Mouse (Mus musculus): ENCODE data around the gene Inpp5a.

Gene Inpp5a

DNA sequence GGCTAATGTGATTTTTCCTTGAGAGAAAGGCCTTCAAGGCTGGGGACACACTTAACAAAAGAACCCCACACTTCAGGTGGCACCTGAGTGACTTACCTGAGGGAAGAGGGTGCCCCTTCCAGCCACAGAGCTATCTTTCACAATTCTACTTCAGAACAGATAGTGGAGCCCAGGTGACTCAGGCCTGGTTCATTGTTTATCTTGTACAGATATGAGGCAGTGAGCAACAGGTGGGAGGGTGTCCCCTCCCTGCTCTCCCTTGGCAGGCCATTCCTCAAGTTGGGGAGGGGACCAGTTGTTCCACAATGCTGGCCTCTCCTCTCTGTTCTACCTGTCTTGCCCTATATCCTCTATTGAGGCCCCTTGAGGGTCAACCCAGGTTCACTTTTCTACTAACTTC lies 17.5 kb upstream of the Inpp5a start:
- no peak for DNase-seq

DNA sequence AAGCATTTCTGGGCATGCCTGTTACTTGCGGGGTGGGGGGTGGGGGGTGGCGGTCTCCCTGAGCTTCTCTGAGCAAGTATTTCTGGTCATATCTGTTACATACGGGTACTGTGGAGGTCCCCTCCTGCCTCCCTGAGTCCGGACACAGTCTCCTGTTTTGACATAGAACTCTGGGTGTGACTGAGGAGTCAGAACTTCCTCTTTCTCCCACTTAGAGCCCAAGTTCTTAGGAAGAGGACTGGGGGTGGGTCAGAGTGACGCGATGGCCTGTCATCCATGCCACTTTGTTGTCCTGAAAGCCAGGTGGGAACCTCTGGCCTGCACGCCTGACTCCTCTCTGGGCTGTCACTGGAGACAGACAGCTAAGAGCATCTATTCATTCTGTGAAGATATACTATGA lies 11.5 kb upstream of the Inpp5a start:
- DNase-seq = no peak

DNA sequence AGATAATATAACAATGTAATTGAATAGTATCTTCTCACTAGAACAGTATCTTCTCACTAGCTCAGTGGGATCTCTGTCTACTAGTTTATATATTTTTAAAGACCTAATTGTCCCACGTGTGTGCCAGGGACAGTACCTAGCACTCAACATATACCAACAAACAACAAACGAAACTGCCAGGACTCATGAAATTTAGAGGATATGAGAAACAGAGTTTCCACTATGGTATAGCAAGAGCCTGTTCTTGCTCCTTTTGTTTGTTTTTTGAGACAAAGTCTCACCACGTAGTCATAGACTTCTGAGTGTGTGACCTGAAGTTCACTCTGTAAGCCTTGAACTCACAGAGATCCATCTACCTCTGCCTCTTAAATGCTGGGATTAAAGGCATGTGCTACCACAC lies 10.6 kb upstream of the Inpp5a start:
- no peak for DNase-seq

DNA sequence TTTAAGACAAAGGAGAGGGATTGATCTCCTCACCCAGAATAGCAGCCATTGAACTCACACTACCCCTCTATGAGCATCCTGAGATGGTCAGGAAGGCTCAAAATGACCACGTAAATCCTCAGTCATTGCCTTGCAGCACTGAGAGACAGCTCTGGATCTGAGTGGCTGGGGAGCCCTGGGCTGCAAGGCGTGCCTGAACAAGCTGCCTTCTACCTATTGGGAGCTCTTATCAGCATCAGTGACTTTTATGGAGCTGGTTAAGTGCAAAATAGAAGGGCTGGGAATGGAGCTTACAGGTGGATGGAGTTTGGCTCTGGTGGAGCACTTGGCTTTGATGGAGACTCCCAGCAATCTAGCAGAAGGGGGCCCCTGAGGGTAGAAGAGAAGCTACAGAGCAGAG lies 9.2 kb upstream of the Inpp5a start:
- DNase-seq = no peak

DNA sequence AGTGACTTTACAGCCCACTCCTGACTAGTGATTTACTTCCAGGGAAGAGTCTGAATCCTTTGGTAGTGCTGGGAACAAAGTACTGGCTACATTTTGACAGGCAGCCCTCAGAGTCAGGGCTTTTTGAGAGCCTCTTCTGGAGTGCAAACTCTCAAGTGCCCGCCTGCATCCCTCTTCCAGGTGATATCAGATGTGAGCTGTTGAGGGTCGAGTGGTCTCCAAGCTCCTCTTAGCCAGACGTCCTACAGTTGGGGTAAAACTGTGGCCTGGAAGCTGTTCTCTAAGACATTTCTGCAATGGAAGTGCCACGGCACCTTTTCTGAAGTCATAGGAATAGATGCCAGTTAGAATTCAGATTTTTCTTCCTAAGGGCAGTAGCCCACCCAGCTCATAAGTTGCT lies 8.7 kb upstream of the Inpp5a start:
- no peak for DNase-seq

DNA sequence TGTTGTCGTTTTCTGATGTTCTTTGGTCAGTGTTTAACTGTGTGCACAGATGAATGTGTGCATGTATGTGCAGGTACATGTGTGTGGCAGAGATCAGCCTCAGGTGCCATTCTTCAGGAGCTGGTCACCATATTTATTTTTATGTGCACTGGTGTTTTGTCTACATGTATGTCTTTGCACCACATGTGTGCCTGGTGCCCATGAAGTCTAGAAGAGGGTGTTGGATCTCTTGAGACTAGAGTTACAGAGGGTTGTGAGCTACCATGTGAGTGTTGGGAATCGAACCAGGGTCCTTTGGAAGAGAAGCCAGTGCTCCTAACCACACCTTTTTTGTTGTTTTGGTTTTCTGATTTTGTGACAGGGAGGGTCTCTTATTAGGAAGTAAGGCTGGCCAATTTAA lies 7.0 kb upstream of the Inpp5a start:
- no peak for DNase-seq

DNA sequence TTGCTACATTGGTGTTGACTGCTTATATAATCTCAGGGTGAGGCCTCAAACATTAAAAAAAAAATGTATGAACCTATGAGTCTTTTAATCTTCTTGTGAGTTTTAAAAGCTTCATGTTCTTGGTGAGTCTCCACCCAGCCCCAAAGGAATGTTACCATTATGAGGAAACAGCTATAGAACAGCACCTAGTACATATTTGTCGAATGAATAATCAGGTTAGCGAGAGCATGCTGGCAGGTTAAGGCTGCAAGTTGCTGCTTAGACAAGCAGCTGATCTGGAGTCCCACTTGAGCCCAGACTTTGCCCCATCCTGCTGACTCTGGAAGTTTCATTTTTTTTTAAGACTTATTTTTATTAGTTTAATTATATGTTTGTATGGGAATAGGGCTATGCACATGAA lies 6.1 kb upstream of the Inpp5a start:
- DNase-seq = no peak

DNA sequence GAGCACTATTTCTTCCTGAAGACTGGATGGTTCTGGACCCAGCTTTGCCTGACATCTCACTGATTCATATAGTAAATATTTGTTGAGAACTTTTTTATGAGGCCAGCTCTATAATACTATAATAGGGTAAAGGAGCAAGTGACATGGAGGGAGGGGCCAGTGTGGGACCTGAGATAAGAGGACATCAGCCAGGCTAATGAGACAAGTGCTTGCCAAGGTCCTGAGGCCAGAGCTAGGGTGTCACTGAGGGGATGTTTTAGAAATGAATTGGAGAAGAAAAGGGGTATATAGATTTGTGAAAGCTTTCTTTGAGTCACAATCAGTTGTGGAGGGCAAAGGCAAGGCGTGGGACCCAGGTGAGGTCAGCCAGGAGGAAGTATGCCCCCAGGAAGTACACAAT lies 4.4 kb upstream of the Inpp5a start:
- DNase-seq = no peak

DNA sequence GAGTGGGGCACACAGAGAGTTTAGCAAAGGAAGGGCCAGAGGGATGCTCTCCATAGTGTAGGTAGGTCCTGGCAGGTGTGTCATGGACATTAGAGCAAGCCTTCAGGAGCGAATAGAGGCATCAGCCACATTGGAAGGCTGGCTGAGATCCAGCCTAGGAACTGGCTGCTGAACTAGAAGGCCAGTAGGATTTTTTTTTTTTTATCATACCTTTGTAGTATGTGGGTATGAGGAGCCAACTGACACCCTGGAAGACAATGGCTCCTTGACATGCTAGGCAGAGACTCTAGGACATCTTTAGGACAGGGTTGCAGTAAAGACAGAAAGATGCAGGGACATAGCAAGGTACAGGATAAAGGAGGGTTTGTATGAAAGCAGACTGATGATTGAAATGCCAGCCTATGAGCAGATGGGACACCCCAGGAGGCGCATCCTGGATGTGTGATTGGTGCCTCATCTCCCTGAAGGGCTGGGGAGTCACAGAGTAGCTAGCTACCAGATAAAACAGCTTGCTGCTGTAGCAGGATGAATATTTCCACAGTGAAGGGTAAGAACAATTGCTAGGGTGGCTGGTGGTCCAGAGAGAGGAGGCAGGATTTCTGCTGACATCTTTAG lies 3.9 kb upstream of the Inpp5a start:
- DNase-seq = no peak

DNA sequence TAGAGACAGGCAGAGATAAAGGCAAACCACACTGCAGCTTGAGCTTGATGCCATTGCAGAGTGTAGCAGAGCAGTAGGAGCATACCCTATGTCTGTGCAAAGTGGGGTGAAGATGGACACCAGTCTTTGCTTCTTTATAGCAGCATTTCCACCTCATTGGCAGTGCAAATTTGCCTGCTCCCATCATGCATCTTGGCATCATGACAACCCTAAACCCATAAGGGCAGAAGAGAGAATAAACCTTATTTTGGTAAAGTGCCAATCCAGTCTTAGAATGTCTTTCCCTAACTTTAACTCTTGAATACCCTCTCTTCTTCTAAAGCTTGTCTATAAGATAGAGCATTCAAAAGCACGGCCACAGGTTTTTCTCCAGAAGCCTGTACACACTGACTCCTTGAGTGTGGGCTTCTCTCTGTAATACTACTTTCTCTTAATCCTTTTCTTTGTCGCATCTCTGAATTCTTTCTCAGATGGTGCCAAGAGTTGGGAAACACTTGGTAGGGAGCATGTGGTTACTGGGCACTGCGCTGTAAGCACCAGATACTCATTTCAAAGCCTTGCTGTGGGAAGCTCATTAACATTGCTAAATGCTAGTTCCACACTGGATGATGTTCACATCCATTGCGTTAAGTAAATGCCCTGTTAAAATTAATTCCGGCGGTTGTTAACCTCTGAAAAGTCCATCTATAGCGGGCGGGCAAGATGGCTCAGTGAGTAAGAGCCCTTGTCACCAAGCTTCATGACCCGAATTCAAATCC lies 1.8 kb upstream of the Inpp5a start:
- no peak for DNase-seq

DNA sequence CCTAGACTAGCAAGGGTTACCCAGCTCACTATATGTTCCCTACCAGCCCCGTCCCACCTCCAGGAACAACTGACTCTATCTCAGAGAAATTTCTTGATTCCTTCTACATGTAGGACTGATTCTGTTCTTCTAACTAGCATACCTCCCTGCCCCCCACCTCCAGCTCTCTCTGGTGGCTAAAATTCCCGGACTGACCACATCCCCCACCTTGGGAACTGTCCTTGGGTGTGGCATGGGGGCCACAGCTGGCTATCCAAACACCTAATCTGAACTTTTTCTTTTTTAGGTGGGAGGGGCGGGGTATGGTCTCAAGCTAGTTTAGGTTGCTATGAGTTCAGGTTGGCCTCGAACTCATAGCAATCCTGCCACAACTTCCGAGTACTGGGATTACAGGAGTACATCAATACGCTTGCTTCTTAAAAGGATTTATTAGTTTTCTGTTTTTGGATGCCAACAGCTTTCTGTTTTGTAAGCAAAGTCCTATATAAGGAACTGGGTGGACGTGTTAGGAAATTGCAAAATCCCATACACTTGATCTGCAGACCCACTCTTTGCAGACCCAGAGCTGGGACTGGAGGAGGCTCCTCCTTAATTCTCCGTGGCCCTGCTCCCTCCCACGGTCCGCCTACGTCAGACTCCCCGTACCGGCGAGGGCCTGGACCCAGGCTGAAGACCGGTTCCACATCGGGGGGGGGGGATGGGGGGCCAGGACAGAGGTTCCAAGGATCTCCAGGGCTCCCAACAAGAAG lies 814 bp upstream of the Inpp5a start:
- no peak for DNase-seq

DNA sequence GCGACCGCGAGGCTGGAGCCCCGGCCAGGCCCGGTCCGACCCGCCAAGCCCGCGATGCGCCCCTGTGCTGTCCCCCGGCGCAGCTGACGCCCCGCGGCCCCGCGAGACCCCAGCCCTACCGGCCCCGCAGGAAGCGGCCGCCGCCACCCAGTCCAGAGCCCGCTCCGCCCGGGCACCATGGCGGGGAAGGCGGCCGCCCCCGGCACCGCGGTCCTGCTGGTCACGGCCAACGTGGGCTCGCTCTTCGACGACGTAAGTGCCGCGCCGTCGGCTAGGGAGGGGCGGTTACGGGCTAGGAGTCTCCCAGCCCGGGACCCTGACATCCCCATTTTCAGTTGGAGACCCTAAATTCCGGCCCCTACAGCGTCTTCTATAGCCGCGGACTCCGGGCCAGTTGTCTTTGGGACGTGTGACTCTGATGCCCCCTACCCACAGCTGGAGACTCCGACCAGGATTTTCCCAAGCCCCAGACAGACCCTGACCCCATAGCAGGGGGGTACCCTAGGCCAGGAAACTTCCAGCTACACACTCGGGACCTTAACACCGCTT lies 378 bp downstream of the Inpp5a start:
- DNase-seq = peak in 1 of 2 experiments; percentile 36

DNA sequence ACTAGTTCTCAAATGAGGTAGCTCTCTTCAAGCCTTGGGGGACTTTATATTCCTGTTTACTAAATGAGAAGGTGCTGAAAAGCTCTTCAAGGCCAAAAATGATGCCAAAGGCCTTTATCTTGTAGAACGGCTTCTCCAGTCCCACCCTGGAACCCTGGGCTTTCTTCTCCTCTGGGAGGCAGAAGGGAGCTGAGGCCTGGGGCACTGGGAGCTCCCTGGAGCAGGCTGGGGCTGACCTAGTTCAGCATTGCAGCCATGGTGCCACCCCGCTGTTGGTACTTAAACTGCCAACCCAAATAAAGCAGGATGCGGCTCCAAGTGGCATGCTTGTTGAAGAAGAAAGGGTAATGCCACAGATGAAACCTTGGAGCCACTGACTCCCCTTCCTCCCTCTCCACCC lies 1.5 kb downstream of the Inpp5a start:
- DNase-seq = peak; percentile 46 to 57

DNA sequence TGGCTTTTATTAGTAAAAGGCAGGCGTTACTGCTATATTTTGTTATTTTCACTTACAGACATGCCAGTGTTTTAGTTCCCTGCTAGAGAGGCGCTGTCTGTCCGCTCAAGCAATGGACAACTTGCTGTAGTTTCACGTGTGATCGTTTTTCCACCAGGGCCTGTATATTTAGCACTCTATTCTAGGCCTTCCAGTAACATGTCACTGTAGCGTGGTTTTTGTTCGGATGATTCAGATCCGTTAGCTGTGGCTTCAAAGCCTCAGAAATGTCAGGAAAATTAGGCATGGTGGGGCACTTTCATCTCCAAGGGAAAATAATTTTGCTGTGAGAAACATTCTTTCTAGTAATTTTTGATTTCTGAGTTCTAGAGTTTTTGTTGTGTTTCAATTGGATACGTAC lies 2.0 kb downstream of the Inpp5a start:
- no peak for DNase-seq

DNA sequence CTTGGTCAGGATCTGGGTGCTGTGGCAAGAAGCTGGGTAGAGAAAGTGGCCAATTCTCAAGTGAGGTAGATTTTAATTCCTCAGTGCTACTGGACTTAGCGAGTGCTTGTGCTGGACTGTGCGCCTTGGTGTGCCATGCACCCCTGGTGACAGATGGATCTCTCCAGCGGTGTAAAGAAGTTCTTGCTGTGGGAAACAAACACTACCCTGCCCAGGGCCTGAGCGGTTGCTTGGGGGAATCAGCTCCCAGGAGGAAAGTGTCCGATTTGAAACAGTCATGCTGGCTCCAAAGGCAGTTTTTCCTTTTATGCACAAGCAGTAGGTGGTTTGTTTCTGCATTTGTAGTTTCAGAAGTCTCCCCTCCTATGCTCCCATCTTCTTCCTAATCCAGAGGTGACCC lies 2.8 kb downstream of the Inpp5a start:
- DNase-seq = no peak

DNA sequence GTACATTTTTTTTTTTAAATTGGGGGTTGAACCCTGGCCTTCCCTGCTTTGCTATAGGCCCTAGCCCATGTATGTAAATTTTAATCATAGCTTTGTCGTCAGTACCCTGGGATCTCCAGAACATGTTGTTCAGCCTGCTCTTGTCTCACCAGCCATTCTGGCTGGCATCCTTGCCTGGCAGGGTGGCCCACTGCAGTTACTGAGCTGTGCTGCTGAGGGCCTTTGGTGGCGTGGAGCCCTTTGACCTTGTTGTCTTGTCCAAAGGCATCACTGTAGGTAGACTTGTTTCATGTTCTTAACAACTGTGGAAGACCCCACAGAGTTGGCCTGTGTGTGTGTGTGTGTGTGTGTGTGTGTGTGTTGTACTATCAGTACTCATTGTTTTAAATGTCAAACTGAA lies 3.2 kb downstream of the Inpp5a start:
- no peak for DNase-seq

DNA sequence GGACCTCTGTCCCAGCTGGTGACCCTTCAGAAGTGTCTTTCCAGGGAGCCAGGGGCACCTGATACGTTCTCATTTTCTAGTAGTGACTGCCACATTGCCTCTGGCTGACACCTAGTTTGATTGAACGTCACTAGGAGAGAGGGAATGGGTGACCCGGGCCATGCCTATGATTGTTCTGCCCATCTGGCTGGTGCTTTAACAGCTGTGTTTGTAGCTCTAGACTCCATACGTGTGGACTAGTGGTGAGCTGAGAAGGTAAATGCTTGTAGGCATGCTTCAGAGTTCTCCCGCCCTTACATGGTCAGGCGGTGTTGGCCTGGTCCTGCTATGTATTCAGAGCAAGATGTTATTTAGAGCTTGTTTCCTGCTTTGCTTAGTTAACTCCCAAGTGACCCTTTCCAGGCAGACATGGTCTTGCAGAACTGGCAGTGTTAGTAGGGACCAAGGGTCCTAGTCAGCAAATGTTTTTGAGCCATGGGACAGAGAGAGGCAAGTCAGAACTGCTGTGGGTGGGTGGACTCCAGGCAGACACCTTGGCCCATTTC lies 3.9 kb downstream of the Inpp5a start:
- DNase-seq = no peak

DNA sequence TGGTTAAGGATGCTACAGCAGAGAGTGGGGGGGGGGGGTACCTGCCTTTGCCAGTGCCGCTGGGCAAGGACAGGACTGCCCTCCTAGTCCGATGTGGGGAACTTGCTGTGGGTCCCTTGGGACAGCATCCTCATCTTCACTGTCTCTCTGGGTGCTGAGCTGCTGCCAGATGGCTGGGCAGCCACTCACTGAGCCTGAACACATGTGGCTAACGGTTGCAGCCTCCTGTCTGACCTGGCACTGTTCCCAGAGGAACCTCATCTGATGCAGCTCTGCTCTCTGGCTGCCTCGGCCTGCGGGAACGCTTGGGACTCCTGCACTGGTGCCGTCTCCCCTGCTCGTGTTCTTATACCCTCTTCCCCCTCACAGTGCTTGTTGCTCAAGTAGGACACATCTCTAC lies 8.6 kb downstream of the Inpp5a start:
- DNase-seq = peak; percentile 48 to 51

DNA sequence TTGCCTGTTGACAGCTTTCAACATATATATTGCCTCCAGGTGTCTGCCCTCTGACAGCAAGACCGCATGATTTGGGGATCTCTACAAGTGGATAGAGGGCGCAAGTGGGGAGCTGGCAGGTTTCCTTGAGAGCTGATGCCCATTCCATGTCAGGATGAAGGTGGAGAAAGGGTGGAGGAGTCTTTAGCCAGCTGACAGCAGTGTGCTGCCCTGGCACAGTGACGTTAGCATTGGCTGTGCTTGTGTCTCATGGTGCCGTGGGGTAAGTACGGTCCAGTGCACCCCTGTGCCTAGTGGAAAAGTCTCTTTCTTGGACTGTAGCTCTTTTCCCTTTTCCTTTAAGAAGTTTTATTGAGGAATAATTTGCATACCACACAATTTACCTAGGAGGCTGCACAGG lies 9.2 kb downstream of the Inpp5a start:
- no peak for DNase-seq

DNA sequence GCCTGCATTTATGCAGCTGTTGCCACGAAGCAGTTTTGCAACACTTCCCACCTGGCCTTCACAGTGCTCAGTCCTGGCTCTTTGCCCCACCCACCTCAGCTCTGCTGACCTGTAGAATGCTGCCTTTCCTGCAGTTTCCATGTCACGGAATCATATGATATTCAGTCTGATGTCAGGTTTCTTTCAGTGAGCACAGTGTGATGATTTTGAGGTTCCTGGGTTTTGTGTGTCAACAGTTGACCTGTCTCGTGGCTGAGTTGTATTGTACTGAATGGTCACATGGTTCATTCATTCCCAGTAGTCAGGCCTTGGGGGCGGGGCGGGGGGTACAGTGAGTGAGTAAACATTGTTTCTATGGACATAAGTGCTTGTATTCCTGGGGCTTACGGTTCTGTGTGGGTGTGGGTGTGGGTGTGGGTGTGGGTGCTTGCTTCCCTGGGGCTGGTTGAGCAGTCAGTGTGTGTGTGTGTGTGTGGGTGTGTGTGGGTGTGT lies 9.7 kb downstream of the Inpp5a start:
- peak; percentile 63 to 78 for DNase-seq

DNA sequence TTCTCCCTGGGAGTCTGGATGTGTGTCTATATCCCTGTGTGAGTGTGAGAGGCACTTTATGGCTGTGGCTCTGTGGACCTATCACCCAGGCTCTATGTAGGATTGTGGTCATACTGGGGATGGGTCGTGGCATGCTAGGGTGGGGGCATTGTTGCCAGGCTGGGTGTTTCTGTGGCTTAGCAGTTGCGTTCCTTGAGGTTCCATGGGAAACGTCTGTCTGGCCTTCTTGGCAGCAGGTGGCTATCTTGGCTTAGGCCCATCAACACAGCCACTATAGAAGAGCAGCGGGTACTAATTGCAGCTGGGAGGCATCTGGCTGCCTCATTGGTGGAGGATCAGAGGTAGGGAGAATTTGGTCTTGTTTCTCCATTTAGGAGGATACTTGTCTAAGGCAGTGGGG lies 10.7 kb downstream of the Inpp5a start:
- DNase-seq = no peak

DNA sequence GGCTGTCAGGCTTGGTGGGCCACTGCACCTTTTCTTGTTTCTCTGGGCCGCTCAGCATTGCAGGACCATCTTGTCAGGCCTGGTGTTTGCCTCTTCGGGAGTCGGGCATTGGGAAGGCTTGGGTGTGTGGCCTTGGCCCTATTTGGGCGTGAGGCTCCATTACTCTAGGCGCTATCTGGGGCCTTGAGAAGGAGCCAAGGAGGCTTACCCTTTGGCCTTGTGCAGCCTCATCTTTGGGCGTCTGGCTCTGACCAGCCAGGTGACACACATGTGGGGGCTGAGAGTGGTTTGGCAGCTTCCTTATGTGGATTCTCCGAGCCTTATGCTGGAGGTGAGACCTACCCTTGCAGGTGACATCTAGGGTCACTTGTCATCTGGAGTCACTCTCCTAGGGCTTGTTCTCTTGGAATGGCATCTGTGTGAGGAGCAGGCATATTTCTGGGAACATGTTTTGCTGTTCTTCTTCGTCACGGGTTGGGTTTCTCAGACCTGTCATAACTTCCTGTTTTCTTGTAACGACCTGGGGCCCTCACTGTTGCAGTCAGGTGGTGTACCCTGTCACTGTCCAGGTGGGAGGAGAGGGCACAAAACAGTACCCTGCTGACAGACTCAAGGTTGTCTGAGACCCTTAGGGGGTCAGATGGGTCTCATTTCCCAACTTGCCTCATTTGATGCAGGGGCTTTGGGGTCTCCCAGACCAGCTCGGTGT lies 11.2 kb downstream of the Inpp5a start:
- DNase-seq = no peak

DNA sequence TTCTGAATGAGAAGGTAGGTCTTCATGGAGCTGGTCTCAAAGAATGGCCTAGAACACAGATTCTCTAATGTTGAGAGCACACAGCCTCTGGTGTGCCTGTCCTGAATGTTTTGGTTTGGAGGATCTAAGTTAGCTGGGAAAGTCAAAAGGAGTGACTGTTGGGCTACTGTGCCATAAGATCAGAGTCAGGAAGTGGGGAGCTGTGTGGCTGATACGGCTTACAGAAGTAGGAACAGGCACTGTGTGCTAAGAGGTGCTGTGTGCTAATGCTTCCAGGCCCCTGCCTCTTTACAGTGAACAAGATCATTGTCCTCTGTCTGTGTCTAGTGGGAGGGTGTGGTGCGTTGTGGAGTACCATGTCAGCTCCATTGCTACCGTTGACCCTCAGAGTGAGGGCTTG lies 12.0 kb downstream of the Inpp5a start:
- DNase-seq = no peak
